Mouse (Mus musculus) adrenal gland, postnatal 4 days (tissue): ENCODE data around the gene 5830411N06Rik. TPM values are rescaled to one million over a fixed set of nuclear protein-coding genes. Genes with fewer than 3 reads are reported as not detected.

Experiments
- DNase-seq, 2 experiments: peaks; one replicate each; pipeline ENCODE4 v3.0.0; 2021 to 2022; ENCODE audit warnings: low spot score in 2 of 2, mixed read lengths in 2 of 2
- long read RNA-seq, 2 experiments: library from polyadenylated mRNA; stranded (forward); transcript quantifications; one replicate each; pipeline ENCODE4 v2.0.0; 2021
- total RNA-seq, 2 experiments: library from RNA; stranded (reverse); gene quantifications; 2 replicates each; pipeline ENCODE4 v1.2.3; 2021

The 5830411N06Rik gene
- not detected for total RNA-seq
- long read RNA-seq, experiment 1: 0 reads
- long read RNA-seq, experiment 2: 0 reads

DNA sequence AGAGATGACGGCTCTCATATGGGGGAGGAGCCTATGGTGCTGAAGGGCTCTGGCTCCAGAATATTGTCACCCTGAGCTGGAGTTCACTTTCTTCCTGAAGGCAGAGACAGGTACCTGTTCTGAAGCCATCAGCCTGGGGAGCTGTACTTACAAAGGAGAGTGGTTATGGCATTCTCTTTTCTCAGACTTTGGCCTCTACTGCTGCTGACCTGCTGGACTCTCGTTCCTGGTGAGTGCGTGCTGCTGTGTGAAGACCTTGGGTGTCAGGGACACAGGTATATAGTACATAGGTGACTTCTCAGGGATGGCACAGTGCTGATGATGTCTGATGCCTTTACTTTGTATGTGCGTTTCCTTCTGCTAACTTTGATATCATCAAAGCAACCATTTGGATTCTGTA is at the start of gene 5830411N06Rik:
5830411N06Rik (plus strand) TSS at position 69 of the 400 bp plus-strand sequence.
- no peak for DNase-seq

DNA sequence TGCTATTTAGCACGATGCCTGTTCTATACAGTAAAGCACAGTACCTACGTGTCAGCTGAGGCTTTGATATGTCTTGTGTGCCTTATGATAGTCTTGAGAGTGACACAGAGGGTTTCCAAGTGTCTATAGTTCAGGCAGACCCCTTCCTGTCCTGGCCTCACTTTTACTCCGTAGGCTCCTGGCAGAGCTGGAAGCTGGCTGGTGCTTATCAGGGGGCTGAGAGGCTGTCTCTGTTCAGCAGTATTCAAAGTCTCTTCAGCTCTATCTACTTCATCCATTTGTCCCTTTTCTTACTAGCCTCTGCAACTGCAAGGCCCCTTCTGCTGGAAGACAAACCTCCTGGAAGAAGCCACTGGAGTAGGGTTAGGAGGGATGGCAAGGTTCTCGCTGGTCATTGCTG is 46.0 kb upstream of the 5830411N06Rik start:
- no peak for DNase-seq

DNA sequence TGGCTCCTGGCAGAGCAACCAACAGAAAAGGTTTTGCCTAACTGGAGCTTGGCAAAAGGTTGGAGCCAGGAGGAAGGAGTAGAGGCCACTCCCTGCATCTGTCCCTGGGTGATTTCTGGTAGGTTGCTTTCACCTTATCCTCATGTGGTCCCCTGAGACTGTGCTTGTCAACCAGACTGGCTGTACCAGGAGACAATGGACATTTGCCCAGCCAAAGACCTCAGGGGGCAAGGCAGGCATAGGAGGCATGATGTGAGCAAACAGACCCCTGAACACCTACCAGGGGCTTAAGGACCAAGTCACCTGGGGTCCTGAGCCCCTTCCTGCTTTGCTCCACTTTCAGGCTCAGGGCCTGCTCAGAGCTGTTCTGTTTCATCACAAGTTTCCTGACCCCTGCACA is 41.2 kb upstream of the 5830411N06Rik start, which contains the start of gene Olfr524:
Olfr524 (minus strand) TSS at position 101 of the 400 bp plus-strand sequence.
- DNase-seq: no peak

DNA sequence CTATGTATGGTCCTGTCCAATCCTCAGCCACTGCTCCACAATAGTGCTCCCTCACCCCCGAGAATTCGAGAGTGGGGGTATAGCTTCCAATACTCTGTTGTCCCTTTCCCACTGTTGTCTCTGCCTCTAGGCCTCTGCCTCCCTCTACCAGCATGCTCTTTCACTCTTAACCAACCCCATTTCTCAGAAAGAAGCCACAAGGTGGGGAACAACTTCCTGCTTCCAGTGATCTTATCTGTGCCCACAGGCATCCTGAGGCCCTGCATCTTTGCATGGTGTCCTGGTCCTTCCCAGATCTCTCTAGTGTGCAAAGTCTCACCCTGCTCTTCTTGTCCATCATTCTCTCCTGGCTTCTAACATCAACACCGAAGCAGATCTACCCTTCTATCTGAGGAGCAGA is 40.2 kb upstream of the 5830411N06Rik start:
- DNase-seq: no peak

DNA sequence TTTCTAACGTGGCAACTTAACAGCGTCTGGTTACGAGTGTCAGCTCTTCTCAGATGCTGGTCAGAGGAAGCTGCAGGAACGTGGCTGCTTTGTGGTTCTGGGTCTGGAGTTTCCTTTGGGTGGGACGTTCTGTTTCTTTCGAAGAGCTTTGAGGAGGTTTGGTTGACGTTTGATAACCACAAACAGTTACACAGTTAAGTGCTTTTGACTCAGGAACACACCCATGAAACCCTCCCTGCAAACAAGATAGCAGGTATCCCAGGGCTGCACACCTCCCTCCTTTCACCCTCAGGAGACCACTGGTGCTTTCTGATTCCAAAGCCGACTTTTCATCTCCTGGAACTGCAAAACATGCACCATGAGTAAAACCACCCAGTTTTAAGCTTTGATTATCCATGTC is 38.9 kb upstream of the 5830411N06Rik start:
- no peak for DNase-seq

DNA sequence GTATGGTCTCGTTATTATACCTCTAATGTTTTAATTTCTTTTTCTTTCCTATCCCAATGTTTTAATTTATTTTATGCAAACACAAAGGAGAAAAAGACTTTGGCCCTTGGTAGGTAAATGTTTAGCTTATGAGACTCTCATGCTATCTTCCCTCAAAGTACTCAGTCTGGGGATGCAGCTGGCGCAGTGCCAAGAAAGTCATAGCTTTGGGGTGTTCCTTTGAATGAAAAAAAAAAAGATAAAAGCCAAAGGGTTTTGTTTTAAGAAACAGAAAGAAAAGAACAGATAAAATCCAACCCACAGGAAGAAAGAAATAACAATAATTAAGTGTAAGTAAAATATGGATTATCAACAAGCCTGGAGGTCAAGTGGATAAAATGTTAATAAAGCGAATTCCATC is 38.4 kb upstream of the 5830411N06Rik start:
- DNase-seq: no peak

DNA sequence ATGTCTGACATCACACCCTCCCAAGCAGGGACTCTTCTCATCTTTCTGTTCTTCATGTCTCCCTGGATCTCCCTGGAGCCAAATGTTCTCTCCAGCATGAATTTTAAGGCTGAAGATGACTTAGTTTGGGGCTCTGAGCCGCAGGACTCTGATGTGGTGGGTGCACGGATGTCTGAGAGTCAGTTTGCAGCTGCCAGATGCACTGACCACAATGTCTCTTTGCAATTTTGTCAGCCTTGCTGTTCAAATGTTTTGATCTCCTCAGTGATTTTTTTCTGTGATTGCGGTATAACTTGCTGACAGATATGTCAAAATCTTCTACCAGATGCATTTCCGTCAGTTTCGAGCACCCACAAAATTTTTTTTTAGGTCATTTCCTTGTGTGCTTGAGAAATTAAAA is 33.2 kb upstream of the 5830411N06Rik start:
- DNase-seq: no peak

DNA sequence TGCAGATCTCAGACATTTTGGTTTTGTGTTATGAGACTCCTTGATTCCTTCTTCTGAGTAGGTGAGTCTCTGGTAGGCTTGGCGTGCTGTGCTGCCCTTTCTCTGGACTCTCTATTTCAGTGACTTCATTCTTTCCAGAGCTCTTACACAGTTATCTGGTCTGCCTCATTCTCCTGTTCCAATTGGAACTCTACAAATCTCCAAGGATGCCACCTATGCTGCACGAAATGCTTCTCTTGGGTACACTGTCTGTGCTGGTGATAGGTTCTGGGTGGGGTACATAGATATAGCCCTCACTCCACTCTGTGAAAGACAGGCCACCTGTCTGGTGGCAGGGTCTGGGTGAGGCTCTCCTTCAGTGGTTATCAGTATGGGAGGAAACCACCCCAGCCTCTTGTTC is 29.1 kb upstream of the 5830411N06Rik start, which contains the start of gene Cd163l1:
Cd163l1 (plus strand) TSS at position 301 of the 400 bp plus-strand sequence.
- DNase-seq: no peak

DNA sequence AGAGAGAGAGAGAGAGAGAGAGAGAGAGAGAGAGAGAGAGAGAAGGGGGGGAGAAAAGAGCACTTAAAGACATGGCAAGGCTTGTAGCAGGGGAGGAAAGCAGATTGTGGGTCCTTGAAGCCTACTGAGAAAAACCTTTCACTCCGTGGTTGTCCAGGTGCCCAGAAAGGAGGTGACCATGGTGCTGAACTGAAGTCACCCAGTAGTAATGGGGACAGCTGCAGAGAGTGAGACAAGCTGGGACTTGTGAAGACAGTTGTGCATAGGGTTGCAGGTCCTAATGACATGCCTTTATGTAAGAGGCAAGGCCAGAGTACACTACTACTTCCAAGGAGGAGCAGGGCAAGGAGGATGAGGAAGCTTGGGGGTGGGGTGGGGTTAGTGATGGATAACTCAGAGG is 27.8 kb upstream of the 5830411N06Rik start:
- DNase-seq: no peak

DNA sequence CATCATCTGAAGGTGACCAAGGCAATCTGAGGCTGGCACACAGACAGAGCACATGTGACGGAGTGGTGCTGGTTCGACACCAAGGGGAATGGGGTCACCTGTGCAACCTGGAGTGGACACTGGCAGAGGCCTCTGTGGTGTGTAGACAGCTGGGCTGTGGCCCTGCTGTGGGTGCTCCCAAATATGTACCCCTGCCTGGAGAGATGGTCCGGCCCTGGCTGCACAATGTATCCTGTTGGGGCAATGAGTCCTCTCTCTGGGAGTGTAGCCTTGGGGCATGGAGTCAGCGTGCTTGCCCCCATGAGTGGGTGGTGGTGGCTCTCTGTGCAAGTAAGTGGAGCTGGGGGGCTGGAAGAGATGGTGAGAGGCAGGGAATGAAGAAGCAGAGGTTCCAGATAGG is 26.7 kb upstream of the 5830411N06Rik start:
- no peak for DNase-seq

DNA sequence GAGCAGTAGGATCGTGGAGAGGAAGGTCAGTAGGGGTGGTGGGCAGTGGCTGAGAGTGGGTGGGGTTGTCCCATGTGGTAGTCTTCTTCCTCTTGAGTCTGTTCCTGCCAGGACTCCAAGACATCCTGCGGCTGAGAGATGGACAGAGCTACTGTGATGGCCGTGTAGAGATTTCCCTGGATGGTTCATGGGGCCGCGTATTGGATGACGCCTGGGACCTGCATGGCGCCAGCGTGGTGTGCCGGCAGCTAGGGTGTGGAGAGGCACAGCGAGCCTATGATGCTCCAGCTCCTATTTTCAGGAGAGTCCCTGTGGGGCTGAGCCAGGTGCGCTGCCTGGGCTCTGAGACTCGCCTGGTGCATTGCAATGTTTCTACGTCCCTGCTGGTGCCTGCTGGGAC is 22.9 kb upstream of the 5830411N06Rik start:
- no peak for DNase-seq

DNA sequence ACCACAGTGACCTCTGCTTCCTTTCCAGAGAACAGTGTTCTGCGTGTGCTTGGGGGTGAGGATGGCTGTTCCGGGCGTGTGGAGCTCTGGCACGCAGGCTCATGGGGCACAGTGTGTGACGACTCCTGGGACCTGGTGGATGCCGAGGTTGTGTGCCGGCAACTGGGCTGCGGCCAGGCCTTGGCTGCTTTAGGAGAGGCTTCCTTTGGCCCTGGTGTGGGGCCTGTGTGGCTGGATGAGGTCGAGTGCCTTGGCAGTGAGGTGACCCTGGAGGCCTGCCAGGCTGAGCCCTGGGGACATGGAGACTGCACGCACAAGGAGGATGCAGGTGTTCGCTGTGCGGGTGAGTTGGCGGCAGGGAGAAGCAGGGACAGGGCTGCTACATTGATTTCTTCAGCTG is 18.6 kb upstream of the 5830411N06Rik start:
- no peak for DNase-seq

DNA sequence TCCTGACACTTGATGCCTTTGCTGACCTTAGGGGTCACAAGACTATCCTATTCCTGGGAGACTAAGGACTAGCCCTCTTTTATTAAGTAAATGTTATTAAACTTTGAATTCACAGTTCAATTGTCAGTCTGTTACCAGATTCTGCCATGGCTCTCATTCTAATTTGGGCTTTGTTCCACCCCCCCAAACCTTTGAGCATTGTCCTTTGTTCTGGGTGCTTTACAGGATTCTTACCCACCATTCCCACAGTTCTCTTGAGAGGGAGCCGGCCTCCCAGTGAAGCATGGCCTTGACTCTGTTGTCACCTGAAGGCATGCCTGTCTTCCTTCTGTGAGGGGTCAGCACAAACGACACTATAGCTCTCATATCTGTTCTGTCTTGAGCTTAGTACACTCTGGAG is 16.1 kb upstream of the 5830411N06Rik start:
- DNase-seq: no peak

DNA sequence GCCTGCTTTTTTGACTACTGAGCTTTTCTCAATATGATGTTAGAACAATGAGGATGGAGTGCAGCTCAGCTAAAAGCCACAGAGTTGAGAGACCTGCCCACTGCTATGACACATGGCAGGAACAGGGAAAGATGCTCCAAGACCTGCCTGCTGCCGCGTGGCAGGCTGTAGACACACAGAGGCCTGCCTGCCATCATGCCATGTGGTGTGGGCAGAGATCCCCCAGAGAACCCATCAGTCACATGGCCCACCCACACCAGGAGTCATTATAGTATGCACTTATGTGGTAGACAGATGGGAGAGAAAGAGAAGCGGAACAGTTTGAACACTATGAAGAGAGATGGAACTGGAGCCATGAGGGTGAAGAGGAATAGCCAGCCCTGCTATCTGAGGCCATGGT is 13.4 kb upstream of the 5830411N06Rik start:
- no peak for DNase-seq

DNA sequence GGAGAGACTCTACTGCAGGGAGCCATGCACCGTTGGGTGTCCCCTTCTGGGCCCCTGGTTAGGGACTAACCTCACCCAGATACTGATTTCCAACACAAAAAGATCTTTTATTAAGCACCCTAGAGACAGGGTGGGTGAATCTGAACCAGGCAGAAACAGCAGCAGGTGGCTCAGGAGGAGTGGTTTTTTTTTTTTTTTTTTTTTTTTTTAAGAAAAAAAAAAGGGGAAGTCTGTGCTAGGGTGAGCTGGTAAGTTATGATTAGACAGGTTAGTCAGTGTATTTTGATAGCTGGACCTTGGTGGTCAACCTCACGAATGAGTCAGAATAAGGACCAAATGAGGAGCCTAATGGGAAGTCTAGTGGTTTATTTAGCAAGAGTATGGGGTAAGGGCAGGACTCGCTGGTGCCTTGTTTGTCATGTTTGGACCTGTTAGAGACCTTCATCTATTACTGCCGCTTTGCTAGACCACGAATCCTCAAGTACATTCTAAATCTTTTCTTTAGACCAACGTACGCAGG is 6.8 kb downstream of the 5830411N06Rik start:
- DNase-seq: no peak

DNA sequence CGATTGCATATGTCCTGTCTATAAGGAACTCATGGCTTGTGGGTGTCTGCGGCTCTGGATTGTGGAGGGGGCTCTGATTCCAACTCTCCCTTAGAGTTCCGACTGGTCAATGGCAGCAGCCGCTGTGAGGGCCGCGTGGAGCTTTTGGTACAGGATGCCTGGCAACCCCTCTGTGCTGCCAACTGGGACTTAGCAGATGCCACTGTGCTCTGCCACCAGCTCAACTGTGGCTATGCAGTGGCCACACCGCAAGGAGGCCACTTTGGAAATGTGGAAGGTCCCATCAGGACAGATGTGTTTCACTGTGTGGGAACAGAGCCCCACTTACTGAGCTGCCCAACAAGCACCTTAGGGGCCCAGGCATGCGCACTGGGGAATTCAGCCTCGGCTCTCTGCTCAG is 48.7 kb downstream of the 5830411N06Rik start:
- DNase-seq: no peak

DNA sequence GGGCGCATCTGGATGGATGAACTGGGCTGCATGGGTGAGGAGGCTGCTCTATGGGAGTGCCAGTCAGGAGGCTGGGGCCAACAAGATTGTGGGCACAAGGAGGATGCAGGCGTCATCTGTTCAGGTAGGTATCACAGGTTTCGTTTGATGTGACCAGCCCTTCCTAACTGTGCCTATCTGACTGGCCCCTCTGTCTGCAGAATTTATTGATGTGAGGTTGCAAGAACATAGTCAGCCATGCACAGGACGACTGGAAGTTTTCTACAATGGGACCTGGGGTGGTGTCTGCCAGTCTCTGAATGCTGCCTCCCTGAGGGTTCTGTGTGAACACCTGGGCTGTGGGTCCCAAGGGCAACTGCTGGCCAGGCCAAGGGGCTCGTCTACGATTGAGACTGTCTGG is 49.8 kb downstream of the 5830411N06Rik start:
- DNase-seq: no peak

DNA sequence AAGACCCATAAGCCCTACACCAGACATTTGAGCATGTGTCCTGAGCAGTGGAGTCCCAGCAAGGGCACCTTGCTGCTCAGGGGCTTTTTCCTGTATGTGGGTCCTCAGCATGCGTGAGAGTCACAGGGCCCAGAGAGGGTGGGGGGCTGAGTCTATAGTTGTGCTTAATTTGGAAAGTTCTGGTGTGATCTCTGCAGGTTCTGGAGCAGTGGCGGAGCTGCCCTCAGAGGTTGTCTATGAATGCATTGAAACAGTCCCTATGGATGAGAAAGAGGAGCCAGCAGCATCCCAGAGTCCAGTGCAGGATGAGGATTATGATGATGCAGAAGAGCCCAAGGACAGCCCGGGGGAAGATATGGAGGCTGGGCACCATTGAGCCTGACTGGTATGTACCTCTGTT is 52.3 kb downstream of the 5830411N06Rik start:
- DNase-seq: no peak

DNA sequence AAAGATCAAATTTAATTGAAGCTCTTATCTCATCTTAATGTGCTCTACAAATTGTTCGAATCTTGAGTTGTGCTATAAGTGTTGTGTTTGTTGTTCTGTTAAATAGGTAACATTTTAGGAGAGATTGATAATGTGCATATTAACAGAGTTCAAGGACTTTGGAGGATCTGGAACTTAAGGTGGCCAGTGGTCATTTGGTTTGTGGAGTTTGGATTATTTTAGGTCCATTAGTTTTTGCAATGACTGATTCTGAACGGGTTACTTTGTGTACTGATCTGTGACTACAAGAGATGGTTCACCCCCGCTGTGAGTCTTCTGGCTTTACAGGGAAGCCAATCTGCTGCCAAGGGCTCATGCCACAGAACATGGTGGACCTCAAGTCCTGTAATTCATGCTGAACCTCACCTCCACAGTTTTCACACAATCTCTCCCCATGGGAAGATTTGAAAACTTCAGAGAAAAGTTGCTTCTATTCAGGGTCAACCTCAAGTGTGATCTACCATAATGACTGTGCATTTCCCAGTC is 72.8 kb downstream of the 5830411N06Rik start:
- no peak for DNase-seq

DNA sequence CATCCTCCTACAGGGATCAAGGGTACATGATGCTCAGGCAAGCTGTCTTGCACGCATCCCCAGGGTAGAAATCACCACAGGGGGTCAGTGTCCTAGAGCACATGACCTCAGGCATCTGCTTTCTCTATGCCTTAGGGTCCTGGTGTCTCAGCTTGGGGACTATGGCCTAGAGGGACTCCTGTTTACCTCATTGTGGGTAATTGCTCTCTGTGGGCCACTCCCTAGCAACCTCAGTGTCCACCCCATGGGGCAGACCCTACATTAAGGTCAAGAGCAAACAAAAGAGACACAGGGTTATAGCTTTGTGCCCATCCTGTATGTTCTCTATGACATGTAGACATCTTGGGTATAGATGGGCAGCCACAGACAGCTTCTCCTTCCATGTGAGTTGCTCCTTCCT is 73.5 kb downstream of the 5830411N06Rik start, which contains the start of gene Olfr525:
Olfr525 (plus strand) TSS at position 301 of the 400 bp plus-strand sequence.
- DNase-seq: no peak

DNA sequence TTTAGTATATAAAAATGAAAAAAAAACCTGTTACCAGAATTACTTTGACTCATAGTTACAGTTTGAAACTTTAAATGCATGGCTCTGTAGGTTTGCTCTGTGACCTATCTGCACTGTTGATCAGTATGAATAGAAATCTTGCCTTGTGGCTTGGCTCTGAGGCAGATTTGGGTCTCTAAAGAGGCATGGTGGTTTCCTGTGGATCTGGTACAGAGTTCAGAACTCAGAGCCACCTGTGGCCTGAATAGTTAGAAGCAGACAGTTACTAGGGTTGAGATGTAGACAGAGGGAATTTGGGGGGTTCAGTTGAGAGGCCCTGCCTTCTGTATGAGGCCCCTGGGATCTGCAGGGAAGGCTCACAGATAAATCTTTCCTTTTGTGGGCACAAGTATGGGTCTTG is 74.1 kb downstream of the 5830411N06Rik start:
- no peak for DNase-seq

DNA sequence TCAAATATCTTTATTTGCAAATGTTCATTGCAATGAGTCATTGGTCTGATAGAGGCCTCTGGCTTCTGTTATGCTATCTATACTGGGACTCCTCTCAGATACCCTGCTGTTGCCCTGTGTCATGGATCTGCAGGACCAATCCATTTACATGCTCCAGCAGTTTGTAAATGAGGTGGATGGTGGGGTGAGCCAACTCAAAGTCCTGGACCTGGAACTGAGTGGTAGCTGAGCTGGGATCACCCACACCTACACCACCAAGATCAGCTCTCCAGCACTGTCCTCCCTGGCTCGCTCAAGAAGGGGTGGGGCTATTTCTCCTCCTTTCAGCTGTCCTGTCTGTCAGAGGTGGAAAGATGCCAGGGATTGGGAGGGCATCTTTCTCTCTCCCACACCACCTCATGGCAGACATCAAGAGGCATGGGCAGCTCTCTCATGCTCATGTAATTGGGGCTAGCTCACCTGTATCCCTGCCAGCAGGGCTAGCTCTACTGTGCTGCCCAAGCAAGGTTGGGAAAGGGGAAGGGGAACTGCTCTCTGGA is 82.8 kb downstream of the 5830411N06Rik start:
- DNase-seq: no peak

DNA sequence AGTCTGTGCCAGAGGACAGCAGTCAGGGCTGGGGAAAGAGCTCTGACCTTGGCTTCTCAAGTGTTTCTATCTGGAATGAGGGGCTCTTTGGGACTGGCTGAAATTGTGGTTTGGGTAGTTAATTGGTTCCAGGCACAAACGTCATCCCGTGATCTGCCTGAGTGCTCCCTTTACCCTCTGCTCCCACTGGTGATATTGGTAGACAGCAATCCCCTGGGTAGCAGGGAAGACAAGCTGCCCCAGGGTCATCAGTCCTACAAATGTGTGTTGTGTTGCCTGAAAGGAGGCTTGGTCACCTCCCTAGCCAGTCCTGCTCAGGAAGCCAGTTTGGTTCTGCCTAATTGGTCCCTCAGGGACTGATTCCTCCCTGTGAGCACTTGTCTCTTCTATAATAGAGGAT is 86.6 kb downstream of the 5830411N06Rik start, which contains the start of gene Olfr527:
Olfr527 (plus strand) TSS at position 301 of the 400 bp plus-strand sequence.
- DNase-seq: no peak
